Mouse (Mus musculus) brain, adult 2 months (tissue): ENCODE data around the gene Tspan33.
"Not testable (repeated sequence)": the region's sequence is repeated elsewhere in the genome, so short reads cannot be mapped to it uniquely, and the experiment has no call there.

ENCODE experiments used
- DNase-seq: peaks from one replicate; pipeline ENCODE4 v3.0.0; 2011; ENCODE audit warnings: low read depth, low spot score

Gene Tspan33

GRCm38 (mm10) chr6:29753336-29753735, 59.3 kb downstream of the Tspan33 start:
- no peak for DNase-seq

GRCm38 (mm10) chr6:29756001-29756400, 62.0 kb downstream of the Tspan33 start:
- DNase-seq = peak; percentile 84

GRCm38 (mm10) chr6:29756476-29756875, 62.5 kb downstream of the Tspan33 start:
- peak; percentile 36 for DNase-seq

GRCm38 (mm10) chr6:29758417-29758816, 64.4 kb downstream of the Tspan33 start:
- DNase-seq = peak; percentile 92

DNA sequence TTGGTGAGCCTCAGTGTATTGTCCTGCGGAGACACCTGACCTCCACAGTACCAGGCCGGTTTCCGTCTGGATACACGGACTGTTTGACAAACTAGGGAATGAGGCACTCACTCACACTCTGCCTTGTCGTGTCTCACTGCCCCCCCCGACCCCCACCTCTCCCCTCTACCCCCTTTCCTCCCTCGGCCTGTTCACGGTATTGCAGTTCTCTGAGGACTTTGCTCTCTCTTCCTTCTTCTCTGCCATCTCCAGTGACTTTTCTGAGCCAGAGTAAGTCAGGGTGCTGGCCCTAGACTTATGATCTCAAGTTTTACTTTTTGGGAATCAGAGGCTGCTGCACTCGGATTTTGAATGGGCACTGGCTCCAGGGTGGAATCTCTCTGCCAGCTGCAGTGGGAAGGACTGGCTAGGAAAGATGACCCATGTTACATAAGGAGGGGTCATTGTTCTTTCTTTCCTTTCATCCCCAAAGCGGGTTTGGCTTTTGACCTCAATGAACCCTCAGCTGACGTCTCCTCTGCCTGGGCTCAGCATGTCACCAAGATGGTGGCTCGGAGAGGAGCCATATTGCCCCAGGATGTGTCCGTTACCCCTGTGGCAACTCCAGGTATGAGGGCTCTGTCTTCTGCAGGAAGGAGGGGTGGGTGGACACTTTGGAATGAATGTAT, 65.1 kb downstream of the Tspan33 start:
- DNase-seq = no peak

- DNase-seq = not testable (repeated sequence)
Observed at GRCm38 (mm10) chr6:29760397-29760796, 66.4 kb downstream of the Tspan33 start.

GRCm38 (mm10) chr6:29761282-29761681, 67.3 kb downstream of the Tspan33 start:
- DNase-seq = no peak

DNA sequence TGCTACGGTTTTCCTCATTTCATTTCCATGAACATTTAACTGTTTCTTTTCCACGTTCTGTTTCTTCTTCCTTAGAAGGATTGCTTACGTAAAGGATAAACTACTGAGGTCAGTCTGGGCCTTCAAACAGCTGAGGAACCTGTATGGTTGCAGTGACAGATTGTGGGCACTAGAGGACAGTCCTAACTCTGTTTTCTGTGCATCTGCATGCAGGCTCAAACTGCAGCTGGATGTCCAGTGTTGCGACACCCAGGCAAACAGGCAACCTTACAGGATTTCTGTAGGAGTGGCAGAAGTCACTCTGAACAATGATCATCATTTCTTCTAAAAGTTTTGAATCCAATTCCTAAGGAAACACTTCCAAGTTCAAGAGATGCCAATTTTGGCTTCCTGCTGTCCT, 68.5 kb downstream of the Tspan33 start:
- peak; percentile 66 for DNase-seq

DNA sequence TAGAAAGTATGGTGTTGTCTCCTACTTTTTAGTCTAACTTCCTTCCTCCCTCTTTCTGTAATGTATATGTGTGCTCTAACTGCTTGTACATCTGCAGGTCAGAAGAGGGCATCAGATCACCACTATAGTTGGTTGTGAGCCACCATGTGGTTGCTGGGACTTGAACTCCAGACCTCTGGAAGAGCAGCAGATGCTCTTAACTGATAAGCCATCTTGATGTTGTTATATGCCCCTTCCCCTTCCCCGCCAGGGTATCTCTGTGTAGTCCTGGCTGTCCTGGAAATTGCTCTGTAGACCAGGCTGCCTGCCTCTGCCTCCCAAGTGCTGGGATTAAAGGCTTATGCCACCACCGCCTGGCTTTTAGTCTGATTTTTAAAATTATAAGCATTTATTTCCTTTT, 72.9 kb downstream of the Tspan33 start:
- DNase-seq = no peak
